Mouse (Mus musculus): ENCODE data around the gene Ifi47.

DNA sequence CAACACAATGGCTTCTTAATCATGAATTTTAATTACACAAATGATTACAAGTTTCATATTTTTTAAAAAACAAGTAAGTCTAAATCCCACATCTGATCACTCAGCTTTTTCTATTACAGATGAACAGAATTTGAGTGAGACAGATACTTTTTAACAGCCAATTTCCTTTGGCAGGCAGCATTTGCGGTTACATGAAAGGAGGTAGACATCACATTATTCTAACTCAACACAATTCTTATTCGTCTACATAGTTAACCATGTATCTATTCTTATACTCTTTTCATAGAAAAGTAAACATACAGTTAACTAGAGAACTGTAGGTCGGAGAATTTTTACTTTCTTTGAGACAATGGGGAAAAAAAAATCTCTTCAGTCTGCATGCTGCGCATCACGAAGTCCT is 14.2 kb downstream of the Ifi47 start:
- TF ChIP-seq CTCF (IDR thresholded peaks at IDR 0.05; ENCODE audit: control insufficient read depth, insufficient read depth, insufficient read length) (no peak), USF1 (IDR thresholded peaks at IDR 0.05; ENCODE audit: low read depth) (no peak), MAX (IDR thresholded peaks at IDR 0.05) (no peak), CEBPB (IDR thresholded peaks at IDR 0.05; ENCODE audit: low read depth) (no peak), MYOG (IDR thresholded peaks at IDR 0.05; ENCODE audit: control insufficient read depth, extremely low read depth, insufficient read length) (no peak)
